Mouse (Mus musculus): ENCODE data around the gene Chdh.

Chdh gene

DNA sequence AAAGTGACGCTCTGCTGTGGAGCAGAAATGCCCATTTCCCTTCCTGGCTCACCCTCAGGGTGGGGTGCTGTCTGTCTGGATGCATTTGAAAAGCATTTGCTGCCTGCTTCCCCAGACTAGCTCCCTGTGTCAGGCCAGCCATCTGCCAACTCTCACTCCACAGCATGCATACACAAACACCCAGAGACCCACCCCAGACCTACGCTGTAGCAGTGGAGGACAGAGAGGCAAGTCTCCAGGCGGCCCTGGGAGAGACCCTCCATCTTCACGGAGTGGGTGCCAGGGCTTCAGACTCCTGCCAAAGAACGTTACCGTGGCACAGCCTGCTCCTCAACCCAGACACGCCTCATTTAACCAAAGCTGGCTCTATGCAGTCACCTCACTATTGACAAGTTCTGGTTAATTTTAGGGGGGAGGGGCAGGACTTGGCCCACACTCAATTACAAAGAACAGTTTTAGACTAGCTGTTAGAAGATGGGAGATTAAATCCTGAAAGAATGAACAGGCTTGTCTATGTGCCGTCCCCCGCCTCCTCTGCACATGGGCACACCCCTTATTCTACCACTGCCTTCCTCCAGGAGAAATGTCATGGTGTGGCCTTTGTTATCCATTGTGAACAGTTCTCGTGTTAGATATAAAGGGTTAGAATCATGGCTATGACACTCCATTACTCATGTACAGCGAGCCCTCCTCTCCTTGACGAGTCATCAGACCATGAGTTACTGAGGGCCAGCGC lies 47.4 kb downstream of the Chdh start:
- no peak for DNase-seq (ENCODE audit: low spot score)

GRCm38 (mm10) chr14:30064864-30065263 lies 56.0 kb downstream of the Chdh start:
- DNase-seq (ENCODE audit: low spot score): no peak

DNA sequence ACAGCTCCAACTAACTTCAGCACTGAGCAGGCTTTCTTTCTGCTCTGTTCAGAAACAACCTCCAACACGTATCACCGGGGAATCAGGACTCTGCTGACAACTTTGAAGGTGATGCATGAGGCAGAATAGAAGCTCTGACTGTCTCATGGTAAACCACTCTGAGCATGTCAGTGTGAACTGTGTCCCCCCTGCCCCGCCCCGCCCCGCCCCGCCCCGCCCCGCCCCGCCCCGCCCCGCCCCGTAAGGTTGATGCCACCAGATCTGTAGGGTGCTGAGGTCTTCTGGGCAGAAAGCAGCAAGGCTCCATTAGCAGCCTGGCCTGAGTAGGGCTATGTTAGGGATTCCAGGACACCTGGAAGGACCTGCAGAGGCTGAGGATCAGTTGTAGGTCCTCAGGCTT lies 57.9 kb downstream of the Chdh start:
- no peak for DNase-seq (ENCODE audit: low spot score)

DNA sequence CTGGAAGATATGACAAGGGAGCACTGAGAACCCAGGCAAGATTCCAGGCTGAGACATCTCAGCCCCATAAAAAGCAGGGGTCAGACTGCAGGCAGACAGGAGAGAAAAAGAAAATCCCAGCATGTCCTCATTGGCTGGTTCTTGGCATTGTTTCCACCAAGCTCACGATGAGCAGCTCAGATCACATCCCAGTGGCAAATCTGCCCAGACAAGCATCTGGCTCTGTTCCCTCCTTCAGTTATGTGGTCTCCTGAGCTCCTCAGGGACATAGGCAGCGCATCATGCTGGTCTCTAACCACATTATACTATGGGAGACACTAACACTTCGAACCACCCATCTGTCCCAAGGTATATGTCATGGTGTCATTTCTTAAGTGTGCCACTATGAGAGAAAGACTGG lies 59.7 kb downstream of the Chdh start:
- no peak for DNase-seq (ENCODE audit: low spot score)

DNA sequence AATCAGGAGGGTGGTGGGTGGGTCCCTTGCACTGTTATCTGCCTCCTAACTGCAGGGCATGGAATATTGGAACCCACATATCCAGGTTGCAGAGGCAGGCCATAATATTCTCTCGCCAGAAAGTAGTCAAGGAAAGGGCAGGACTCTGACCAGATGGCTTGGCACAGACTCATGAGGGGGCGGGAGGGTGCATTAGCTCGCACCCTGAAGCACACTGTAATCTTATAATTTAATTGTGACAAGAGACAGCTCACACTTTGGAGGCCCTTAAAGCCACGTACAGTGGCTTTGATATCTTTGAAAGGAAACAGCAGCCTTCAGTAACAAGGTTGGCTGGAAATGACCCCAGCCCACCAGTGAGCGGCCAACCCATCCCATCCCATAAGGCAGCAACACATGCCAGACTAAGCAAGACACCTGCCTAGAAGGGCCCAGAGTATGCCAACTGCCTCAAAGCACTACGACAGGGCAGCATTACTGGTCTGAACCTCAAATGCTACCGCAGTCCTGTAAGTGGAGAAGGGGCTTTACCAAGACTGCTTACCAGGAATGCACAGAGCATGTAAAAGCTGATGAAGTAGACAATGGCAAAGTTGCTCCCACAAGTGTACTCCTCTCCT lies 66.6 kb downstream of the Chdh start:
- no peak for DNase-seq (ENCODE audit: low spot score)

DNA sequence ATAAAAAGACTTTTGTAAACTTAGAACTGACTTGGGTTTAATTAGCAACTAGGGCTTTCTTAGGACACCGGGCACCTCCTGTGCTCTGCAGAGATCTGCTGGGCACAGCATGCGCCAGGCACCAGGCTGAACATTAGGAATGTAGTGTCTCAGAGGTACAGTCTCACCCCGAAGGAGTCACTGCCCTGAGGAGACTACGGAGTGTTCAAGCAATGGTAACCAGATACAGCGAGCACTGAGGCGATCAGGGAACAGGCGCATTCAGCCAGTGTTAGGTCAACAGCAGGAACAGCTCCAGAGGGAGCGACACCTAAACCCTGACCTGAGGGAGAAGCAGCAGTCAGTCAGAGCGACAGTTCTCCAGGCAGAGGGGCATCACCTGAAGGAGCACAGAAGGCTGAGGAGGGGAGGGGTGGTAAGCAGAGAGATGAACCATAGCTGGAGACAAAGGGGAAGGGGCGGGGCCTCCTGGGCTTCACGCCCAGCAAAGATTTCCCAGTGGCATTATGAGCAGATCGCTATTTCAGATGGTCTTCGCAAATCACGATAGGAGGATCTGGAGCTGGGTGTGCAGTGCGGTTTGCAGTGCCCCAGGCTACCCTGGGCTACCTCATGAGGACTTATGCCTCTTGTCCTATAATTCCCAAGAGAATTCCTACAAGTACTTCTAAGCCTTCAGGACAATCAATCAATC lies 69.4 kb downstream of the Chdh start:
- no peak for DNase-seq (ENCODE audit: low spot score)

DNA sequence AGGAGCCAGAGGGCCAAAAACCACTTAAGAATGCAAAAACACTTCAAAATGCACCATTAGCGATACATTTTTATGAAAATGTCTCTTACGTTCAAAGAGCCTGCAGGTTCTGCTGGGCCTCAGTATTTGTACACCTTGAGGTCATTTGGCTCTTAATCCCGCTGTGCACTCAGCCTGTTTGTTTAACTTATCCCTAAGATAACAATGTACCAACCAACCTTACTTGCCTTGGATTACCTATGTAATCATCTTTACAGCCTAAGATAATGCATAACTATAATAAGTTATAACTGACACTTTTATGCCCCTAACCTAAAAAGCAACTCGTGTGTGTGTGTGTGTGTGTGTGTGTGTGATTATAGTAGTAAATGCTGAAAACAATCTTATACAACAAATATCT lies 70.9 kb downstream of the Chdh start:
- no peak for DNase-seq (ENCODE audit: low spot score)
